Mouse (Mus musculus): ENCODE measurements around the gene Ogg1. TPM values are rescaled to one million over a fixed set of nuclear protein-coding genes. Genes with fewer than 3 reads are reported as not detected.

The Ogg1 gene
- 1 to 10 TPM; 3.9 to 5.2 TPM for total RNA-seq (2021)
- long read RNA-seq, experiment 1, partial matches to known transcripts, result 0 of 5 reads
- long read RNA-seq, experiment 1, other reads (novel, unspliced or antisense), result 3 of 5 reads
- long read RNA-seq, experiment 2, transcript Ogg1-201 (7 exons, 1,549 nt), result major isoform, 7 of 8 reads
- long read RNA-seq, experiment 2, partial matches to known transcripts, result 0 of 8 reads
- long read RNA-seq, experiment 2, other reads (novel, unspliced or antisense), result 1 of 8 reads

DNA sequence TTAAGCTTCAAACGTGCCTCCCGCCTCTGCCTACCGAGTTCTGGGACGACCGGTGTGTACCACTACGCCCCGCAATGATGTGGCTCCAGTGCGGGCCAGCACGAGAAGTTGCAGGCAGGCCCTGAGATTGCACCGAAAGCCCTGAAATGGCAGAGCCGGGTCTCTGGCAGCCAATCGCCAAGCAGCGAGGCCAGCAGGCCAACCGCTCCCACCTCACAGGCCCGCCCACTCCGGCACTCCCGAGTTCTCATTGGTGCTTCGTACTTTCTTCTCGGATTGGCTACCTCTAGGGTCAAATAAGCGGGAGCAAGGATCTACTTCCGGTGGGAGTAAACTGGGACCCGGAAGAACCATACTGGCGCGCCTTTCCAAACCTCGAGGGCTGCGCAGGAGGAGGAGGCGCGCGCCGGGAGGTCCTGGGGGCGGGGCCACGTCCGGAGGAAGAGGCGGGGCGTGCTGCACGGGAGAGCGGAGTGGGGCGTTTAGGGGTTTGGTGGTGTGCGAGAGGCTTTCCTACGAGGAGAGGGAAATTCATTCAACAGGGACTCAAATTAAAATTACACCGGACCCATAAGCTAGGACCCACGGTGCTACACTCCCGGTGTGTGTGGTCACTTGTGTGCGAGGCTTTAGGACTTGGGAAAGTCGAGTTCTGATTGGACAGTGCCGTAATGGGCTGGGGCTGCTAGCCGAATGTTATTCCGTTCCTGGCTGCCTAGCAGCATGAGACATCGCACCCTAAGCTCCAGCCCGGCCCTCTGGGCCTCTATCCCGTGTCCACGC is at the start of gene Ogg1:
Gene Ogg1, plus strand, starts transcription at position 440 of the 783 bp plus-strand sequence.
- intact Hi-C loops (cut with DNase I), result loop anchor here (5.0 kb wide), 2 partner anchors 249 to 289 kb away; partner anchors contain the start of gene Setd5
- peak within 1 kb of the TSS; percentile 96 for H3K27ac ChIP-seq
- peak within 1 kb of the TSS; percentile 87 for H3K4me3 ChIP-seq
- TF ChIP-seq CTCF (IDR thresholded peaks at IDR 0.05), result no peak
- peak; percentile 99 for DNase-seq

DNA sequence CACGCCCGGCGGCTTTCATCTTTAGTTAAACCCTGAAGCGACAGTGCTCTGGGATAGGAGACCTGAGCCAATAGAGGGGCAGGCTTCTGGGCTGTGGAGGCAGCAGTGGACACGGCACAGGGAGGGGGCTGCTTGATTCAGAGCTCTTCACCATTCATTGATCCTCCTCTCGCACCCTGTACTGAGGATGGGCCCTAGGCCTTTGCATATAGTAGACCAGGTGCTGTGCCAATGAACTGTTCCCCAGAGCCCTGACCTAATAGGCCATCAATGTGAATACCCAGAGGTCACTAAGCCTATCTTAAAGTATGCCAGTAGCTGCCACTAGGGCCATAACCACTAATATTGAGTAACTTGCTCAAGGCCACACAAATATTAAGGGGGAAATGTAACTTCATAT is 45.1 kb upstream of the Ogg1 start:
- DNase-seq, result no peak
- Histone ChIP-seq H3K27ac (no peak overlapping the region), H3K4me3 (no peak overlapping the region)
- intact Hi-C loops (cut with DNase I), result no loop called here
- no peak for TF ChIP-seq CTCF (IDR thresholded peaks at IDR 0.05)

DNA sequence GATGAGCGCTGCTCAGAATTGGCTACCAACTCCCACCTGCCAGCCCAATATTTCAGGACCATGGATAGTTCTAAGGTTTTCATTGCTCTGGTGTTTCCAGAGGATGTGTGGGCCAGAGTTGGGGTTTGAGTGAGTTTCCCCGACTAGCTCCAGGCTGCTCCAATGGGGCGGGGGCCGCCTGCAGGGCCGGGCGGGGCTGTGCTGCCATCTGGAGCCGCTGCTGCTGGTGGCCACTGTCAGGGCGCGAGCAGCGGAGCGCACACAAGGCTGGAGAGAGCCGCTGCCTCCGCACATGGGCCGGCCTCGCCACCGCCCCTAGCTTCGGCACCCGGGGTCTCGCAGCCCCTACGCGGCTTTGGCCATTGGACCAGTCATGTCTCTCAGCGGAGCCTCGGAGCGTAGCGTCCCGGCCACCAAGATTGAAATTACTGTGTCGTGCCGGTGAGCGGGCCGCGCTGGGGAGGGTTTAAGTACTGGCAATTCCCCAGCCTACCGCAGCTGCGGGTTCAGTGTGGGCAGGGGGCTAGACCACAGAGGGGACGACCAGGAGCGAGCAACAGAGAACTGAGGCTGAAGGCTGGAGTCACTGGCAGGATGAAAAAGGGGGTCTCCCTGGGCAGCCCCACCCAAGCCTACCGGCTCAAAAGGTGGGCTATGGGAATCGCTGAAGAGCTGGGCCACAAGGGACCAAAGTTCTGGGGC is 44.5 kb upstream of the Ogg1 start, which contains the start of gene Cpne9:
Gene Cpne9, plus strand, starts transcription at position 207 of the 702 bp plus-strand sequence.
- intact Hi-C loops (cut with DNase I), result no loop called here
- Histone ChIP-seq H3K4me3 (0 out of 2 replicates have a peak within 1 kb of the TSS, but pooled peaks have one; percentile 26), H3K27ac (no peak within 1 kb of the TSS)
- peak; percentile 25 for DNase-seq
- no peak for TF ChIP-seq CTCF (IDR thresholded peaks at IDR 0.05)

DNA sequence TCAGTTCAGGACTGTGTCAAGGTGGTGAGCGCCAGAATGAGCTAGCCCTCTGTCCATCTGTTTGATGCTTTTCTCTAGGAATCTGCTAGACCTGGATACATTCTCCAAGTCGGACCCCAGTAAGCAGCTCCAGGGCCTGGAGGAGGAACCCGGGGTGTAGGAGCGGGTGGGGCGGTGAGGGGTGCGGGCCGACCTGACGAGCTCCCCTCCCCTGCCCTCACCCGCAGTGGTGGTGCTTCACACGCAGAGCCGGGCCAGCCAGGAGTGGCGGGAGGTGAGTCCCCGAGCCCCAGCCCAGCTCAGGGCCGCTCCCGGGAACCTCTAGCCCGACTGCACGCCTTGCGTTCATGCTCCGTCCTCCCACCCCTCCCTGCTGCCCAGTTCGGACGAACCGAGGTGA is 43.8 kb upstream of the Ogg1 start:
- 0 out of 2 replicates have a peak overlapping the region, but pooled peaks have one; percentile 26 for H3K4me3 ChIP-seq
- intact Hi-C loops (cut with DNase I), result no loop called here
- DNase-seq, result no peak
- no peak for TF ChIP-seq CTCF (IDR thresholded peaks at IDR 0.05)
- H3K27ac ChIP-seq, result no peak overlapping the region

DNA sequence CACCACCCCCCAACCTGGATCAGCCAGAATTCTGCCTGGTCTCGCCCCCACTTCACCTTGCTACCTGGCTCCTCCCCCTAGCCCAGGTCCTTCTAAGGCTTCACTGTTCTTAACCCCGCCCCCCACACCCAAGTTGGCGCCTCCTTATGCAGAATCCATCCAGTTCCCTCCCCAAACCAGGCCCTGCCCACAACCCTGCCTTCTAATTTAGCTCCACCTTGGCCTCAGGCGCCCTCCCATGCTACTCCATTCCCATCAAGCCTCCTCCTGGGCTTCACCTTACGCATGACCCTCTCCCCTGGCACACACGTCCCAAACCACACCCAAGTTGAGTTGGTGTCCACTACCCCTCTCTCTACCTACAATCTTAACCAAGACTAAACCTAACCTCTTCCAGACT is 43.3 kb upstream of the Ogg1 start:
- no peak for DNase-seq
- Histone ChIP-seq H3K4me3 (no peak overlapping the region), H3K27ac (no peak overlapping the region)
- intact Hi-C loops (cut with DNase I), result no loop called here
- TF ChIP-seq CTCF (IDR thresholded peaks at IDR 0.05), result no peak

DNA sequence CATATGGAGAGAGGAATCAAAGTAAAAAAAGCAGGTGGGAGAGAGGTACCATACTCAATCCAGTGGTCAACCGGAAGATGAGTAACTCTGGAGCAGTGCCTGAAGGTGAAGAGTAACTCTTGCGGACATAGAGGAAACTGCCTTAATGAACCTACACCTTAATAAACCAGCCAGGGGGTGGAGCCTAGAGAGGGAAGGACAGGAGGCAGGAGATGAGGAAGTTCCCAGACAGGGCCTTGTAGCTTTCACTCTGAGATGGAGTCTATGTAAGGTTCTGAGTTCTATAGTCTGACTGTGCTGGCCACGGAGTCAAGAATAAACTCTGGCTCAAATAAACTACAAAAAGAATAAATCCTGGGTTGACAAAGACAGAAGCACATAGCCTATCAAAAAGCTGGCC is 41.8 kb upstream of the Ogg1 start:
- intact Hi-C loops (cut with DNase I), result no loop called here
- DNase-seq, result no peak
- TF ChIP-seq CTCF (IDR thresholded peaks at IDR 0.05), result no peak
- no peak overlapping the region for H3K27ac ChIP-seq
- no peak overlapping the region for H3K4me3 ChIP-seq

DNA sequence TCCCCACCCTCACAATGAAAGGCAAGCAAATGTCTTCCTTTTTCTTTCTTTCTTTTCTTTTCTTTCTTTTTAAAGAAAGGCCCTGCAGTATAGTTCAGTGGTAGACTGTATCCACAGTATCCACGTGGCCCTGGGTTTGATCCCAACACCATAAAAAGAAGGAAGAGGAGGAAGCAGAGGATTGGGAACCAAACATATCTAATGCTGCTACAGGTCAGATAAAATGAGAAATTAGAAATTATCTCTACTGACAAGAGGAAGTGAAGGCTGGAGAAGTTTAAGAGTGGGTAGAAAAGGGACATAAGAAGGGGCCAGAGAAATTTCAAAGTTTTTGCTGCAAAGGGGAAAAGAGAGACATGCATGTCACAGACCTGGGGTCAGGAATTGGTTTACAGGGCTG is 40.5 kb upstream of the Ogg1 start:
- no peak for TF ChIP-seq CTCF (IDR thresholded peaks at IDR 0.05)
- DNase-seq, result no peak
- H3K4me3 ChIP-seq, result no peak overlapping the region
- no peak overlapping the region for H3K27ac ChIP-seq
- intact Hi-C loops (cut with DNase I), result no loop called here

- DNase-seq, result no peak
- Histone ChIP-seq H3K4me3 (no peak overlapping the region), H3K27ac (no peak overlapping the region)
- TF ChIP-seq CTCF (IDR thresholded peaks at IDR 0.05), result no peak
- intact Hi-C loops (cut with DNase I), result no loop called here
These were observed 39.5 kb upstream of the Ogg1 start for GRCm38 (mm10) chr6:113287236-113287635.

- Histone ChIP-seq H3K4me3 (no peak overlapping the region), H3K27ac (no peak overlapping the region)
- intact Hi-C loops (cut with DNase I), result no loop called here
- no peak for DNase-seq
- no peak for TF ChIP-seq CTCF (IDR thresholded peaks at IDR 0.05)
These were observed 37.4 kb upstream of the Ogg1 start for GRCm38 (mm10) chr6:113289346-113289745.

DNA sequence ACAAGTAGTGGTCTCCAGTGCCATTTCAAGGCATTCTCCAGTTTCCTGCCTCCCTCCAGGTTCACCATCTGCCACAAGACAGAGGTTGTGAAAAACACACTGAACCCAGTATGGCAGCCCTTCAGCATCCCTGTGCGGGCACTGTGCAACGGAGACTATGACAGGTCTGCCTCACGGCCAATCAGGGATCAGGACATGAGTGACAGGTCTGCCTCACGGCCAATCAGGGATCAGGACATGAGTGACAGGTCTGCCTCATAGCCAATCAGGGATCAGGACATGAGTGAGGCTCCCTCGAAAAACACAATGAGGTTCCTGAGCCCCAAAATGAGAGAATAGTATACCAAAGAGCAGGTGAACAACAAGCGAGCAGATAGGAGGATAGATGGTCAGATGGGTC is 36.4 kb upstream of the Ogg1 start:
- Histone ChIP-seq H3K4me3 (no peak overlapping the region), H3K27ac (no peak overlapping the region)
- no peak for TF ChIP-seq CTCF (IDR thresholded peaks at IDR 0.05)
- no peak for DNase-seq
- intact Hi-C loops (cut with DNase I), result no loop called here

DNA sequence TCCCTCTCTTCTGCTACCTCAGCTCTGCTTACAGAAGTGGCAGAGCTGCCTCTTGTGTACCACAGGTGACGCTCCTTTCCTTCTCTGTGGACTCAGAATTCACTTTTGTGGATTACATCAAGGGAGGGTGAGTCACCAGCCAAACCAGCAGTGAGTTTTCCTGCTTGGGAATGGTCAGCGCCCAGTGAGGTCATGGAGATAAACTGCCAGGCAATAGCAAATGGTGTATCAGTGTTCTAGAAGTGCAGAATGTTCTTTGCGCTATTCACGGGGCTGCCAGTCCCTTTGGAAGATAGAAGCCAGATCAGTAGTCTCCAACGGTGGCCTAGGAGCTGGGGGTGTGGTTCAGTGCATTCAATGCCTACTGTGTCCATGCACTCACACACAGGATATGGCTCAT is 33.8 kb upstream of the Ogg1 start:
- H3K4me3 ChIP-seq, result no peak overlapping the region
- TF ChIP-seq CTCF (IDR thresholded peaks at IDR 0.05), result no peak
- no peak for DNase-seq
- no peak overlapping the region for H3K27ac ChIP-seq
- intact Hi-C loops (cut with DNase I), result no loop called here

DNA sequence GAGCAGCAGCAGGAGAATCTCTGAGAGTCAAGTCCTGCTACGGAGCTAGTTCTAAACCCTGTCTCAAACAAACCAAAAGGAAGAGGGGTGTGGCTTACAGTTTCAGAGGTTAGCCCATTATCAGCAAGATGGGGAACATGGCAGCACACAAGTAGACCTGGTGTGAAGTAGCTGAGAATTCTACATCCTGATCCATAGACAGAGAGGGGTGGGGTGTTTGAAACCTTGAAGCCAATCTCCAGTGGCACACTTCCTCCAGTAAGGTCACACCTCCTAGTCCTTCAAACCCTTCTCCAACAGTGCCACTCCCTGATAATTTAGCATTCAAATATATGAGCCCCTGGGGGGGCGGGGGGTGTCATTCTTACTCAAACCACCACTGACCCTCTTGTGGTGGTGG is 30.7 kb upstream of the Ogg1 start:
- H3K27ac ChIP-seq, result no peak overlapping the region
- H3K4me3 ChIP-seq, result no peak overlapping the region
- intact Hi-C loops (cut with DNase I), result no loop called here
- no peak for DNase-seq
- no peak for TF ChIP-seq CTCF (IDR thresholded peaks at IDR 0.05)

DNA sequence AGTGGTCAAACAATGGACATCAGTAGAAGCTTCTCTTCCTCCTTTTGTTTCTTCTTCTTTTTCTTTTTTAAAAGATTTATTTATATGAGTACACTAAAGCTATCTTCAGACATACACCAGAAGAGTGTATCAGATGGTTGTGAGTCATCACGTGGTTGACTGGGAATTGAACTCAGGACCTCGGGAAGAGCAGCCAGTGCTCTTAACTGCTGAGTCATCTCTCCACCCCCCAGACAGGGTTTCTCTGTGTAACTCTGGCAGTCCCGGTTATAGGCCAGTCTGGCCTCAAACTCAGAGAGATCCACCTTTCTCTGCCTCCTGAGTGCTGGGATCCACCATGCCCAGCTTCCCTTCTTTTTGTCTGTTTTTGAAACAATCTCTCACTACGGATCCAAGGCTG is 30.1 kb upstream of the Ogg1 start:
- DNase-seq, result no peak
- H3K4me3 ChIP-seq, result no peak overlapping the region
- TF ChIP-seq CTCF (IDR thresholded peaks at IDR 0.05), result no peak
- intact Hi-C loops (cut with DNase I), result no loop called here
- no peak overlapping the region for H3K27ac ChIP-seq
